Mouse (Mus musculus) left cerebral cortex, postnatal 36 days (tissue): ENCODE results near the gene Omg. TPM values are rescaled to one million over a fixed set of nuclear protein-coding genes. Genes with fewer than 3 reads are reported as not detected.
A peak's percentile ranks its signal among the peaks of the same experiment; 100 is the strongest.

ENCODE experiments used
- DNase-seq, 2 experiments: peaks; one replicate each; pipeline ENCODE4 v3.0.0; 2021 to 2022; ENCODE audit warnings: low spot score in 2 of 2, mixed read lengths in 1 of 2
- intact Hi-C: fragments of 180-260 bp; cut with DNase I; formaldehyde crosslinking; loops from one replicate; pipeline ENCODE4 v1.15.1; 2025
- total RNA-seq, 2 experiments: library from RNA; stranded (reverse); gene quantifications; 2 replicates each; pipeline ENCODE4 v1.2.3; 2021

Gene Omg
- 100 to 1,000 TPM; 113 to 132 TPM for total RNA-seq

DNA sequence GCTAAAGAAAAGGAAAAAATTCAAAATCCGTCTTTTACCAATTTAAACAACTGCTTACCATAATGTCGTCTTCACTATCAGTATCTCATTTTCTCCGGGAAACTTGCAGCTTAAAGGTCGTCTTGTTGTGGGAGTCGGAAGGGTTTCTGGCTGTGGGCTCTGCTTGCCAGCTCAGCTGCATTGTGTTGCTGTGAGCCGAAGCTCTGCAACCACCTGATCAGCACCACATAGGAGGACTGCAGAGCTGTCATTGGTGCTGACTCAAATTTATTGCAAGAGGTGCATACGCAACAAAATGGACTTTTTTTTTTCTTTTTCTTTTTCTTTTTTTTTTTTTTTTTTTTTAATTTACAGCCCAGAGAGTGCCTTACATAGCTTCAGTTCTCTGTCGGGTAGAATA, at the start of gene Omg:
Omg (minus strand) TSS at position 240 of the 400 bp plus-strand sequence.
- intact Hi-C loops, result loop anchor here (5.0 kb wide), 1 partner anchor 37 kb away; no protein-coding TSS in a partner anchor

GRCm38 (mm10) chr11:79552622-79553021, 48.7 kb upstream of the Omg start:
- DNase-seq, result no peak
- intact Hi-C loops, result no loop called here

More for the DNA sequence above, at the start of gene Omg:
- peak; percentile 70 for DNase-seq

GRCm38 (mm10) chr11:79536293-79536692, 32.4 kb upstream of the Omg start:
- intact Hi-C loops, result no loop called here

DNA sequence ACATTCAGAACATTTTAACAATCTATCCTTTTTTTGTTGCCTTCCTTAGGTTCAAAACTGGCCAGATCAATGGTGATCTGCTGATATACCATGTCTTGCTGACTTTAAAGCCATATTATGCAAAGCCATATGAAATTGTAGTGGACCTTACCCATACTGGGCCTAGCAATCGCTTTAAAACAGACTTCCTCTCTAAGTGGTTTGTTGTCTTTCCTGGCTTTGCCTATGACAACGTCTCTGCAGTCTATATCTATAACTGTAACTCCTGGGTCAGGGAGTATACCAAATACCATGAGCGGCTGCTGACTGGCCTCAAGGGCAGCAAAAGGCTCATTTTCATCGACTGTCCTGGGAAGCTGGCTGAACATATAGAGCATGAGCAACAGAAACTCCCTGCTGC, 31.7 kb upstream of the Omg start:
- intact Hi-C loops, result no loop called here
- DNase-seq, result no peak

More at GRCm38 (mm10) chr11:79536293-79536692, 32.4 kb upstream of the Omg start:
- no peak for DNase-seq

GRCm38 (mm10) chr11:79533950-79534690, 30.2 kb upstream of the Omg start:
- intact Hi-C loops, result no loop called here
- DNase-seq, result no peak

- DNase-seq, result no peak
- intact Hi-C loops, result no loop called here
Measured at GRCm38 (mm10) chr11:79533311-79533710, 29.4 kb upstream of the Omg start.

DNA sequence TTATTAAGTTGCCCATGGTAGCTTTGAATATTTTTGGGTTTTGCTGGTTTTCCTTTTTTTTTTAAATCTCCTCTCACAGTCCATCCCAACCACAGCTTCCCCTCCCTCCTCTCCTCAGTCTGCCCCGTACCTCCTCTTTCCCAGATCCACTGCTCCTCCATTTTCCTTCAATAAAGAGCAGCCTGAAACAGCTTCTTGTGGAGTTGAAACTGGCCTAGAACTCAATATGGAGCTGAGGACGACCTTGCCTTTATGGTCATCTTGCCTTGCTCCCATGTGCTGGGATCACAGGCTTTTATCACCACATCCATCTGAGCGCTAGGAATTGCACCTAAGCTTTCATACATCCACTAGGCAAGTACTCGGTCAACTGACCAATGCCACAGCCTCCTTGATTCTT, 27.6 kb upstream of the Omg start:
- intact Hi-C loops, result no loop called here
- DNase-seq, result no peak

DNA sequence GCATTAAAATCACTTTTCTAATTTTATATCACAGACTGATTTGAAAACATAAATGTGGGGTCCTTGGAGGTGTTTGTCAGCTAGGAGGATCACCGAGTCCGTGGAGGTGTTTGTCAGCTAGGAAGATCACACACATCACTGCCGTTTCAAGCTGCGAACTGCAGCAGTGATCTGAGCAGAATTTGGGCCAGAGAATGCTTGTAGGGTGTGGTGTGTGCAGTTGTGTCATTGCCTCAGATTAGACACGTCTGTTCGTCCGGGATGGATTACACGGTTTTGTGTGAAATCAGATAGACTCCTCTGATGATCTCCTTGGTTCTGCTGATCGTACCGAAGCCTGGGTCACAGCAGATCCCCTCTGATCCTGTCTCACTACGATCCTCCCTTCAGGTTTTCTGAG, 26.9 kb upstream of the Omg start:
- intact Hi-C loops, result no loop called here
- DNase-seq, result no peak

DNA sequence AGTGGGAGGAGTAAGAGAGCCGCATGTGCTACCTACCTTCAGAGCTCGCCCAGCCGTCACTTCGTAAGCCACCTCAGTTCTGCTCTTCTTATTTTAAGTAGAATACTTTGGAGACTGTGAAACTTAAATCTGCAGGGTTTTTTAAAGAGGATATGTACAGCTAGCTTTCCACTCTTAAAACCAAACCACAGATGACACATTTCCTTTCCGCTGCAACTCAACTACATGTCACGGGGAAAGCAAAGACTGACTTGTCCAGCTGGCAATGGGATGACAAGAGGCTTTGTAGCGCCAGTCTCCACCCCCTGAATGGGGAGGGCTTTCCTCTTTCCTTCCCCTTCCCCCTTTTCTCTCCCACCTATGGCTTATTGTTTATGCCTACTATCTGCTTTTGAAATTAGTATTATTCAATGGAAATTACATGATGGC, 26.5 kb upstream of the Omg start, which contains the start of the genes Evi2 and Evi2a:
Evi2 (minus strand) TSS at position 257 of the 429 bp plus-strand sequence.
Evi2a (minus strand) TSS at position 277 of the 429 bp plus-strand sequence.
- peak in 1 of 2 experiments; percentile 28 for DNase-seq
- intact Hi-C loops, result no loop called here

DNA sequence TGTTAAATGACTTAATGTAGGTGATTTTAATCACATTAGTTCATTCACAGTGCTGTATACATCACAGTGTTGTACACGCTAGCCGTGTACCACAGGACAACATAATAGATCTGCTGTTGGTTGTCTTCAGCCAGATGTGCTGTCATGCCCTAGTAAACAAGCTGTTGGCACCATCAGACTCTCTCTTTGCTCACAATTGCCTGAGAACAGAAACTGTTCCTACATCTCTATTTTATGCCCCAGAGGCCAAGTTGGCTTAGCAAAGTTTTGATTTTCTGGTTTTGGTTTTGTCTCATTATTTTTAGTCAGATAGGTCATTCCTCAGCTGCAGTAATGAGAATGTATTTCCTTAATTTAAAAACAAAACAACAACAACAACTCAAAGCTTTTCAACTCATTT, 25.9 kb upstream of the Omg start:
- no peak for DNase-seq
- intact Hi-C loops, result no loop called here

DNA sequence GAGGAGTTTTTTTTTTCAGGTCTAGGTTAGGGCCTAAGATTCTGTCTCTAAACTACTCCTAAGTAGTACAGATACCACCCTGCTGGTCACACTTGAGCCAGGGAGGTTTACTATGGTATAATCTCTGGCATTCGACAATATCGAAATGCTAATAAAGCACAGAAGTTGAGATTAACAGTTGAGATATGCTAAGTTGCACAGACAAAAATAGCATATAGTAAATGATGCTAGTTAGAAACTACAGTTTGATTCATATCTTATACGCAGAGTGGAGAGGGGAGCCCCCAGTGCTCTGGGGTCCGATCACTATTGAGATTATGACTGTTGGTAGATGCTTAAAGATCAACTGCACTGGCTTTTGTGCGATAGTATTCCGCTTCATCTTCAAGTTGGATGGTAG, 25.3 kb upstream of the Omg start:
- DNase-seq, result no peak
- intact Hi-C loops, result no loop called here

DNA sequence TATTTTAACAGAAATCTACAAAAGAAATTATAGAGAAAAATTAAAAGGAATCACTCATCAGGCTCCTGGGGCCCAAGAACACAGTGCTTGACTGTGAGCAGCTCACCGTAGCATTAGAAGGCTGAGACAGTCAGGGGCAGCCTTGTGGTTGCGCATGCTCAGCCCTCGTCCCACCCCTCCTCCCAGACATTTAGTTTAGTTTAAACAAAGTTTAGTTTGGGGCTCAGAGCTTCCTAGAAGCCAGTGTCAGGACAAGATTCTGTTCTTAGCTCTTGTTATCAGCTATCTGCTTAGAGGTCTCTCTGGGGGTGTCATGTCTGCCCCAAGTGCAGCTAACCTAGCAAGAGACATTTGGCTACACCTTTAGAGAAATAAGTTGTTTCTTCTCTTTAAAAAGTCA, 24.7 kb upstream of the Omg start:
- no peak for DNase-seq
- intact Hi-C loops, result no loop called here

DNA sequence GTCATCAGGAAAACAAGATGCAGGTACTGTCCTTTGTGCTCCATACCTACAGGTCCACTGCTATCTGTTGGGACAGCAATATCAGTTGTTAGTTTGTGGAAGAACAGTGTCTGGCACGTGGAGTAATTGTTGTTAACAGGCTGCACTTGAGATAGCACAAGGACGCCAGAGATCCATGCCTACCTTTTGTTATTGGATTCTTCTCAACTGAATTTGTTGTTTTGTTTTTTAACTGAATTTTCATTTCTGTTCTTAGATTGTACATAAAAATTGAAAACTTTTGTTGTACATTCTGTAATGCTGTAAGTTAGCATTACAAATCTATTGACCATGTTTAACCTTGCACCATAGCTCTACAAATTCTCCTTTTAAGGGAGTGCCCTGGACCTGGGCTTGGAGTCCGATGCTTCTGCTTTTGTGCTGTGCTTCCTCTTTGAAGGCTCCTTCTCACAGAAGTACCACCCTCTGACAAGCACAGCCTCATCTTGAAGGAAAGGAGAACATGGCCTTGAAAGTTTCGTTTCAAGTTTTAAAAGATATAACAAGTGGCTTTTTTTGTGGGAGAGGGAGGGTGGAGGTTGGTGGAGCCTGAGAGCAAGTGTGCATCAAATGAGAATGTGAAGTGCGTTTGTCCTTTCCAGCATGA, 24.0 kb upstream of the Omg start:
- intact Hi-C loops, result no loop called here
- DNase-seq, result no peak

- peak; percentile 26 to 33 for DNase-seq
- intact Hi-C loops, result no loop called here
Measured at GRCm38 (mm10) chr11:79527015-79527738, 23.3 kb upstream of the Omg start.

DNA sequence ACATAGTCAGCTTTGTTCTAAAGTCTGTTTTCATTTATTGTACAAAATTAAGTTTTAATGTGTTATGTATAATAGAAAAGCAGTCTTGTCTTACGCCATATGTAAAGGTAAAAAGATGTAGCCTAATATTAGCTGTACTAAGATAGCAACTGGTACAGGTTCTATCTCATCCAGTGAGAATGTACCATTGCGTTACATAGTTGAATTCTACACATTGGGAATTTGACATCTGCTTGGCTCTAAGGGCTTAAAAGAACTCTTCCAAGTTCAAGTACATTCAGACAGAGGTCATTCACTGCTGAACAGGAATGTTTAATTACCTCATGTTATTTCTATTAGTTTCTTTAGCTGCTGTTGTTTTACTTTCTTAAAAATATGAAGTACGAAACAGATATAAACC, 22.7 kb upstream of the Omg start:
- no peak for DNase-seq
- intact Hi-C loops, result no loop called here

DNA sequence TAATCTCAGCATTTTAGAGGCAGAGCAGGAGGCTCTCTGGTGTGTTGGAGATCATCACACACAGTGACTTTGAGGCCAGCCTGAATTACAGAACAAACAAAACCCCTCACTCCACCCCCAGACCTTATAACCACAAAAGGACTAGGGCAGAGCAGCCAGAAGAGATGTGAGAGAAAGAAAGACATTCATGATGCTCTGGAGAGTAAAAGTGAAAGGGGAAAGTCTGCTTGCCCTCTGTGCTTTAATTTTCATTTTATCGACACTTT, 20.4 kb upstream of the Omg start:
- intact Hi-C loops, result no loop called here
- DNase-seq, result no peak

- intact Hi-C loops, result no loop called here
- no peak for DNase-seq
Measured at GRCm38 (mm10) chr11:79523560-79524309, 19.9 kb upstream of the Omg start, which contains the start of gene Evi2b. Gene Evi2b, minus strand, starts transcription at chr11:79523762.

GRCm38 (mm10) chr11:79522944-79523343, 19.1 kb upstream of the Omg start:
- intact Hi-C loops, result no loop called here
- no peak for DNase-seq

GRCm38 (mm10) chr11:79521930-79522329, 18.0 kb upstream of the Omg start:
- intact Hi-C loops, result no loop called here

DNA sequence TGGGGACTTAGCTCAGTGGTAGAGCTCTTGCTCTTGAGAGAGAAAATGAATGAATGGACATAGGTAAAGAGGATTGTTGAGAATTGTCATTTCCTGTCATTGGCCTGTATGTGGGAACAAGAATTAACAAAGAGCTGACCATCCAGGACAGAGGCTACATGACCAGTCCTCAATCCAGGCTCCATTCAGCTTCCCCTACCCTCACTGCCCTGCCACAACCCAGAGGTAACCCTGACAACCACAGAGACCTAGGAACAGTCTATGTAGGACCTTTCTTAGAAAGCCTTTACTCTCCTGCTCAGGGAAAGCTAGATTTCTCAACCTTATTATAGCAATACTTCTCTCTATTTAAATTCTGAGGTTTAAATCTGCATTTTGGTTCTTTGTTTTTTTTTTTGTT, 16.9 kb upstream of the Omg start:
- intact Hi-C loops, result no loop called here
- no peak for DNase-seq

More at GRCm38 (mm10) chr11:79521930-79522329, 18.0 kb upstream of the Omg start:
- DNase-seq, result no peak
